Mouse (Mus musculus) yolk sac, embryonic 10.5 days (tissue): ENCODE results near the gene Spata13.

ENCODE experiments used
- DNase-seq: peaks from one replicate; pipeline ENCODE4 v3.0.0-alpha.2; 2017; ENCODE audit warnings: low spot score

Spata13 gene

GRCm38 (mm10) chr14:60633961-60634864 lies at the start of gene Spata13:
TSS of gene Spata13 (plus strand) at chr14:60634001.
- DNase-seq = peak; percentile 96

DNA sequence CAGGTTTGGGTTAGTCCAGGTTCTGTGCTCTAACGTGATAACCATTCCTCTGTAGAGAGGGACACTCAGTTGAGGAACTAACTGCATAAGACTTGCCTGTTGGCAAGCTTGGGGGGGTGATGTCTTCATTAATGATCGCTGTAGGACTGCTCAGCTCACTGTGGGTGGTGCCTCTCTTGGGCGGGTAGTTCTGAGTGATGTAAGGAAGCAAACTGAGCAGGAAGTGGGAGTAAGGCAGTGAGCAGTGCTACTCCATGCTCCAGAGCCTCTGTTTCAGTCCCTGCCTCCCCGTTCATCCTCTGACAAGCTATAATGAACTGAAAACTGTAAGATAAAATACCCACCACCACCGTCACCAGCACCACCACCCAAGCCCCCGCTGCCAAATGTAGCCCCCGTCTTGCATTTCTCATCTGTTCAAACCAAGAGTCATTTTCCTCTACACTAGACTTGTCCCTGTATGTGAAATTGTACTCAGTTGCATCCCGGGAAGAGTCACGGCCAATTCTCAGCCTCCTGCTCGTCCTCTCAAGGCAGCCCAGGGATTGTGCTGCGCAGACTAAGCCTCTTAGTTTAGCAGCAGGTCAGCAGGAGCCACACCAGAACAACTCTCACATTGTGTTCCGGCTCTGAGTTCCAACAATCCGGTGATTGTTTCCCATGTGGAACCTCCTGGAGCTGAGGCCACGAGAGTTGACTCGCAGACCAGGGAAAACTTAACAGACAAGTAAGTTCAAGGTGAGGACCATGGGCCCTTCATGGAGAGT lies 46.9 kb upstream of the Spata13 start:
- no peak for DNase-seq

GRCm38 (mm10) chr14:60589001-60589400 lies 44.8 kb upstream of the Spata13 start:
- DNase-seq = no peak

DNA sequence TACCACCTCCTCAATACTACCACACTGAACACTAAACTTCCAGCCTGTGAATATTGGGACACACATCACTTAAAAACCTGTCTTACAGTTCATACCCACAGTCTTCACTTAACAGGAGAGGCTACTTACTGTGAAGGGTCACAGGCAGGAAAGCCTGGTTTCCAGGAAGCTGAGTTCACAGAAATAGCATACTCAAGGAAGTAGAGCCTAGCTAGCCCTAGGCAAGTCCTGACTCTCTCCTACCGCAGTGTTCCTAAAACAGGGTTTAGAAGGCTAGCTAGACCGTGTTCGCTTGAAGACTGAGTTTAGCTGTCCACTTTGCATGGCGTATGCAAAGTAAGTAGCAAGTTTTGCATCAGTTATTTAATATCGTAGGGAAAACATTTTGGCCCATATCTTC lies 41.5 kb upstream of the Spata13 start:
- DNase-seq = no peak

DNA sequence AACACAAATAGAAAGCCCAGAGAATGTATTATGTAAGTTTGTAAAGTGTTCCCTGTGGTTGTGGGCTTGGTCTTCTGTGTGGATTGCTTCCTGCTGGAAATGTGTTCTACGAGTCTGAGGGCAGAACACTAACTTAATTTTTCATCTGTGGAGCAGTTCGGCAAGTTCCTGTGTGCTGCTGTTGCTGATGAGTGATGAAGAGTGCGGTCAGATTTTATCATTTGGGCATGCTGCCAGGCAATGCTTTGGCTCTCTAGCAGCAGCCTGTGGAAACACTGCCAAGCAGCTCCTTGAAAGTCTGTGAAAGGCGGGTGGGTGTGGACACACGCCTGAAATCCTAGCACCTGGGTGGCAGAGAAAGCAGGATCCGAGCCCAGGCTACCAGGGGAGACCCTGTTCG lies 41.0 kb upstream of the Spata13 start:
- no peak for DNase-seq

DNA sequence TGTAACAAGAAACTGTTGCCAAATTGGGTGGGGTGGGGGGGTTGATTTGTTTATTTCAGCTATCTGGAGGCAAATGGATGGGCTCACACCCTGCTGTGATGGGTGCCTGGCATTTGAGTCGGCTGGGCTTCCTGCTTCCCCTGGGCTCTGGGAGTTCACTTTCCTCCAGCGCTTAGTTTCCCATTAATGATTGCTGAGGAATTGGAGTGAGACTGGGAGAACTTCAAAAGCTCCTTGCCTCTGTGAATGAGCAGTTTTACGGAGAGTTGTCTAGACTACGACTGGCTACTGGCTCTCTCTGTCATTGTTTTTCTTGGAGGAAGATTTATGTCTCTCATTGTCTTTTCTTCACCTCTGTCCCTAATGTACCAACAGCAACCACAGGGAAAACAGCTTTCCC lies 36.2 kb upstream of the Spata13 start:
- DNase-seq = peak; percentile 22

DNA sequence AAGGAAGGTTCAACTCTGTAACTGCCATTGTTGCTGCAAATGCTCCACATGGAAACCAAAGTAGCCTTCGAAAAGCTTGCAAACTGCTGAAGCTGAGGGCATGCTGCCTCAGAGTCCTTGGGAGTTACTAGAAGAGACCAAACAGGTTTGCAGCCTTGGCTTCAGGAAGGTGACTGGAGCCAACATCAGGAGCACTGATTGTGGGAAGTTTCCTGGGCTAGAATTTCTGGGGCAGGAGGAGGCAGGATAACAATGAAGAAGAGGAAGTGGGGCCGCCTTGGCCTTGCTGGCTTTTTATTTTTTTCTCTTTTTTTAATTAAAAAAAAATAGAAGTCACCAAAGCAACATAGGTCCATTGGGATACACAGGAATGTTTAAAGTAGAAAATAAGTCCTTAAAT lies 34.8 kb upstream of the Spata13 start:
- no peak for DNase-seq

GRCm38 (mm10) chr14:60605564-60605963 lies 28.2 kb upstream of the Spata13 start:
- DNase-seq = no peak

- DNase-seq = no peak
Measured at GRCm38 (mm10) chr14:60606194-60606593, 27.6 kb upstream of the Spata13 start.

DNA sequence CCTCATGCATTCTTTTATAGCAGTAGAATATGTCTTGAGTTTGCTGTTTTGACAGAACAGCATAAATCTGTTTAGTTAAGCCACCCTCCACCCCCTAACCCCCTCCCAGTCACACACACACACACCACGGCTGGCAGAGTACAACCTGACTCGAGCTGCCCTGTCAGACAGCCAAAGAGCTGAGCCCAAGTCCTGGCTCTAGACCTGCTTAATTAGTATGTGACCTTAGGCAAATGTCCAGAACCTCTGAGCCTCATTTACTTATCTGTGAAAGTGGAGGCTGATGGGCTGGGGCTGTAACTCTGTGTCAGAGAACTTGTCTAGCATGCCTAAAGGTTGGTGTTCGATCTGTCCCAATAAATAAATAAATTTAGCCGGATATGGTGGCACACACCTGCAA lies 26.1 kb upstream of the Spata13 start:
- DNase-seq = no peak

GRCm38 (mm10) chr14:60609160-60609559 lies 24.6 kb upstream of the Spata13 start:
- DNase-seq = no peak

- no peak for DNase-seq
Measured at GRCm38 (mm10) chr14:60612671-60613070, 21.1 kb upstream of the Spata13 start.

DNA sequence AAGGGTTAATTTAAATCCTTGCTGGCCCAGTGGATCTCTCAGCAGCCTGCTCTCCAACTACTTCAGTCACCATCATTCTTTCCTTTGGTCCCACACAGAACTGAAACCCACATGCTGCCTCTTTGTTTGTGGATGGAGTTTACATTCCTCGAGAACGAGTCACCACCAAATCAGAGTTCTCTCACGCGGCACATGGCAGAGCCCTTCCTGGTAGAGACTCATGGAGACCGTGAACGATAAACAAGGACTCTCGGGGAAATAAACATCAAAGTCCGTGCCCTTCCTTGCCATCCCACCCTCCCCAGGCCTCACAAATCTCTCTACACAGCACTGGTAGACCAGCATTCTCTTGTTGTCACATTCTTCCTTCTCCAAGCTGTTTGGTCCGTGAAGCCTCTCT lies 12.7 kb upstream of the Spata13 start:
- no peak for DNase-seq

DNA sequence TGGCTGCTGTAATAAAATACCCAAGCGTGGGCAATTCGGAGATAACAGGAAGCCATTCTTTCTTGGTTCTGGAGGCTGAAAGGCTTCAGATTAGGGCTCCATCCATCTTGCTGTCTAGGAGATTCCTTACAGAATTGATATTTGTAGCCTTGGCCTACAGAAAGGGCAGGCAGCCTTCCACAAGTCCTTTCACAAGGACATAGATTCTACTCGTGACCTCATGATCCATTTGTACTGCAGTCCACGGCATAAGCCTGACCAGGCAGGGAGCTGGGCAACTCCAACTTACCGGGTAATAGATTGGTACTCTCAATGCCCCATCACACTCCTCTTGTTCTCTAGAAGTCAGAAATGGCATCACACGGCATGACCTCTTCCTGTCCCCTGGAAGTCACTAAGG lies 8.3 kb upstream of the Spata13 start:
- no peak for DNase-seq

DNA sequence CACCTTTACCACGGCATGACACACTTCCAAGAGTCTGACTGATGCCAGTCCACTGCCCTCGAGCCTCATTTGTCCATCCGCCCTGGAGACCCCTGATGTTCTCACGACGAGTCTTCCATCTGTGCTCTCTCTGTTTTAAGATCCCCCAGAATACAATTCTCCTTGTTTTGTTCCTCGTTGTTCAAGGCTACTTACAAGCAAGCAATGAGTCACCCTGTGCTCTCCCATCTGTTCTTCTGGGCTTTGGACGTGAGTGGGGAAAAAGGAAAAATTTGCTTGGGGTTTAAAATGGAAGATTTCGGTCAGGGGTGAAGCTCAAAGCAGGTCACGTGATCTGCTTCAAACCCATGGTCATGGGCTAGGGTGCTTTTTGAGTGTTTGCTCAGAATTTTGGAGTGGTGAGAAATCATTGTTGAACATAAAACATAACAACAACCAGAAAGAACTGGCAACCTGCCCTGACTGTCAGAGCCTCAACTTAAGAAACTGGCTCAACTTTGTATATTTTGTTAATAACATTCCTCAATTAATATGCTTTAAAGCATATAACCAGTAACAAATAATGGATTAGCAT lies 3.8 kb upstream of the Spata13 start:
- no peak for DNase-seq

- DNase-seq = no peak
Measured at GRCm38 (mm10) chr14:60630981-60631380, 2.8 kb upstream of the Spata13 start.

GRCm38 (mm10) chr14:60634877-60635771 lies 1.3 kb downstream of the Spata13 start:
- no peak for DNase-seq

DNA sequence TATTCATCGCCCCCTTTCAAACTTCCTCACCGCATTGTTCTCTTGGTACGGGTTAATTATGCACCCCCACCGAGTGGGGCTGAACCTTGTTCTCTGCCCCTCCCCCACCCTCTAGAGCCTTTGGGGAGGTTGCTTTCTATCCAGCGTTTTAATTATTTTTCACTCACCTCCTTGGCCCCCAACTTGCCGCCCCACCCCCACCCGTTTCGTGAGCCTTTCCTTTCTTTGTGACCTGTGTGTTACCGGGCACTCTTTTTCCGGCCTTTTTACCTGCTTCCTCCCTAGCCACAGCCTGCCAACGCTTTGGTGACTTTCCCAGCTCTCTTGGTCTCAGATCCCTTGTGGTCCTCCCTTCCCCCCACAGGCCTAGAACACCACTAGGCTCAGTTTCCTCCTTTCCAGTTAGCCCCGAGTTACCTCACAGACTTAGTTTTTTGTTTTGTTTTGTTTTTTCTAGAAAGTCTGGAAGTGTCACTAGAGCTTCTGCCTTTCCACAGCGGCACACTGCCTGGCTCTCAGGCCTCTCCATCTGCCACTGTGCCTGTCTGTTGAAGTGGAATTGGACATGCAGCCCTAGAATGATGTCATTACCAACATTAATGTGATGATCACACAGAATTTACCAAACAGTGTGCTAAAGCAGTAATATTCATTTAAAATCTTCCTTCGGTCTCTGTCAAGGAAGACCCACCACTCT lies 2.3 kb downstream of the Spata13 start:
- DNase-seq = peak; percentile 49

GRCm38 (mm10) chr14:60636608-60636980 lies 2.8 kb downstream of the Spata13 start:
- DNase-seq = peak; percentile 32

DNA sequence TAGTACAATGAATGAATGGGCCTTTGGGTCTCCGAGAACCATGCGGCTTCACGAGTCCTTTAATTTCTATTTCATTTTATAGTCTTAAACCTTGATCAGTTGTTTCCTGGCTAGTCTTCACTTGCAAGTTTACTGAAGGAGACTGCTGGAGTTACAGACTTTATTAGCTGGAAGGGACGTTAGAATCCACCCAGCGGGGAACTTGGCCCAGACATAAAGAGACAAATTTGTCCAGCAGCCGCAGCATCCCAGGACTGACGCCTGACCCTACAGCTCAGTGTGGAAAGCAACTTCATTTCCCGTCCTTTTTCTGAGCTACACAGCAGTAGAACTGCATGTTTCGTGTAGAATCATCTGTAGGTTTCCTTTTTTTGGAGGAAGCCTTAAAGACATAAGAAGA lies 3.2 kb downstream of the Spata13 start:
- no peak for DNase-seq

GRCm38 (mm10) chr14:60638159-60638558 lies 4.4 kb downstream of the Spata13 start:
- DNase-seq = no peak
